Mouse (Mus musculus): ENCODE data around the gene Slc4a1ap. TPM values are rescaled to one million over a fixed set of nuclear protein-coding genes. Genes with fewer than 3 reads are reported as not detected.
"Not testable (repeated sequence)": the region's sequence is repeated elsewhere in the genome, so short reads cannot be mapped to it uniquely, and the experiment has no call there.

The Slc4a1ap gene
- polyA plus RNA-seq, 1 experiment from 2014 or later: 25.4 TPM

GRCm38 (mm10) chr5:31576539-31576975 is 49.8 kb downstream of the Slc4a1ap start:
- H3K4me2 ChIP-seq (ENCODE audit: low read length): no peak overlapping the region
- H3K4me1 ChIP-seq (replicated peaks; ENCODE audit: control insufficient read depth, insufficient read depth, low read length): 0 out of 2 replicates have a peak, but pooled peaks cover 3% of the 10 kb centered on the region
- no peak overlapping the region for H3K4me3 ChIP-seq (ENCODE audit: low read depth, low read length)
- no peak overlapping the region for H3K27ac ChIP-seq (ENCODE audit: low read depth)
- no peaks in the 10 kb centered on the region for H3K9me3 ChIP-seq (ENCODE audit: control insufficient read depth, low read length)
- ATAC-seq (replicated peaks; ENCODE audit: low FRiP score, low TSS enrichment, low read depth) (no peak), DNase-seq (ENCODE audit: low spot score) (no peak)
- no peaks in the 10 kb centered on the region for H3K27me3 ChIP-seq (replicated peaks; ENCODE audit: control insufficient read depth, insufficient read depth, low read length)
- H3K9ac ChIP-seq (ENCODE audit: low read length): no peak overlapping the region
- no peaks in the 10 kb centered on the region for H3K36me3 ChIP-seq (ENCODE audit: control insufficient read depth, insufficient read depth, low read length)
- 80% methylated on average over 7 of the region's 7 CpGs for WGBS

GRCm38 (mm10) chr5:31581263-31581662 is 54.5 kb downstream of the Slc4a1ap start:
- H3K27me3 ChIP-seq (replicated peaks; ENCODE audit: control insufficient read depth, insufficient read depth, low read length): no peaks in the 10 kb centered on the region
- H3K9me3 ChIP-seq (ENCODE audit: control insufficient read depth, low read length): peaks cover 3% of the 10 kb centered on the region; the same call in 1 of the 2 replicates
- H3K4me2 ChIP-seq (ENCODE audit: low read length): no peak overlapping the region
- H3K36me3 ChIP-seq (ENCODE audit: control insufficient read depth, insufficient read depth, low read length): no peaks in the 10 kb centered on the region
- no peak overlapping the region for H3K27ac ChIP-seq (ENCODE audit: low read depth)
- 81% methylated on average over 6 of the region's 6 CpGs for WGBS
- no peak overlapping the region for H3K9ac ChIP-seq (ENCODE audit: low read length)
- ATAC-seq (replicated peaks; ENCODE audit: low FRiP score, low TSS enrichment, low read depth) (no peak), DNase-seq (ENCODE audit: low spot score) (no peak)
- no peak overlapping the region for H3K4me3 ChIP-seq (ENCODE audit: low read depth, low read length)
- H3K4me1 ChIP-seq (replicated peaks; ENCODE audit: control insufficient read depth, insufficient read depth, low read length): no peaks in the 10 kb centered on the region

DNA sequence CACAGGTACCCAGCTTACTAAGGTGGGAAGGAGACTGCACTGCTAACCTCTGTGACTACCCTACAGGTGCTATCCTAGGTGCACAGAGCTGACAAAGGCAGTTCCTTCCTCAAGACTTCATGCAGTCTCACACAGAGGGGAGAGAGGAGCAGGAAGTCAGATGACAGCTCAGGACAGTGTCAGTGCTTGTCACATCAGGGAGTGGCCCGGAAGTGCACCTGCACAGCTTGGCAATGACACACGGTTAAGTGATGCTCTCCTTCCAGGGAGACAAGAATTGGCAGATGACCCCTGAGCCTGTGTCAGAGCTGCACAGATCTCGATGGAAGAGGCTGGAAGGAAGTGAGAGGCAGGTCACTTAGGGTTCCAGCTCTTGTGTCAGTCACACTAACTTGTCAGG is 55.1 kb downstream of the Slc4a1ap start:
- Histone ChIP-seq H3K27ac (ENCODE audit: low read depth) (no peak overlapping the region), H3K9me3 (ENCODE audit: control insufficient read depth, low read length) (peaks cover 3% of the 10 kb centered on the region; the same call in 1 of the 2 replicates), H3K36me3 (ENCODE audit: control insufficient read depth, insufficient read depth, low read length) (no peaks in the 10 kb centered on the region), H3K9ac (ENCODE audit: low read length) (no peak overlapping the region), H3K4me2 (ENCODE audit: low read length) (no peak overlapping the region), H3K27me3 (replicated peaks; ENCODE audit: control insufficient read depth, insufficient read depth, low read length) (no peaks in the 10 kb centered on the region), H3K4me3 (ENCODE audit: low read depth, low read length) (no peak overlapping the region), H3K4me1 (replicated peaks; ENCODE audit: control insufficient read depth, insufficient read depth, low read length) (no peaks in the 10 kb centered on the region)
- 69% methylated on average over 3 of the region's 3 CpGs for WGBS
- DNase-seq (ENCODE audit: low spot score) (no peak), ATAC-seq (replicated peaks; ENCODE audit: low FRiP score, low TSS enrichment, low read depth) (no peak)

DNA sequence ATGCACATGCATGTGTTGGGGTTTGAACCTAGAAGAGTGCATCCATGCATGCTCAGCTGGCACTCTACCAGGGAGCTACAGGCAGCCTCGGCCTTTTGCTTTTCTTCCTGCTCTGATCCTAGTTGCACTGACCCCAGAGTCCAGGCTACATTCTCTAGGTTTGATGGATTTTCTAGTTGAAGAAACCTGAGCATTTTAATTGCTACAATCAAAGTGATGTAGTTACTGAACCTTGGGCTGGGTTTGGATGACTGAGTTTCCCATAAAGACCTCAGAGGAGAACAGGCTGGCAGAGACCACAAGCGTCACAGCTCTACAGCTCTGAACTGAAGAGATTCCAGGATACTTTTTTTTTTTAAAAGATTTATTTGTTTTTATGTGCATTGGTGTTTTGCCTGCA is 56.5 kb downstream of the Slc4a1ap start:
- Histone ChIP-seq H3K4me3 (ENCODE audit: low read depth, low read length) (no peak overlapping the region), H3K27ac (ENCODE audit: low read depth) (no peak overlapping the region), H3K27me3 (replicated peaks; ENCODE audit: control insufficient read depth, insufficient read depth, low read length) (no peaks in the 10 kb centered on the region), H3K9ac (ENCODE audit: low read length) (no peak overlapping the region), H3K4me2 (ENCODE audit: low read length) (no peak overlapping the region), H3K4me1 (replicated peaks; ENCODE audit: control insufficient read depth, insufficient read depth, low read length) (no peaks in the 10 kb centered on the region), H3K9me3 (ENCODE audit: control insufficient read depth, low read length) (peaks cover 3% of the 10 kb centered on the region; the same call in 1 of the 2 replicates), H3K36me3 (ENCODE audit: control insufficient read depth, insufficient read depth, low read length) (no peaks in the 10 kb centered on the region)
- 82% methylated on average over 2 of the region's 2 CpGs for WGBS
- no peak for DNase-seq (ENCODE audit: low spot score)
- no peak for ATAC-seq (replicated peaks; ENCODE audit: low FRiP score, low TSS enrichment, low read depth)

- Histone ChIP-seq H3K9ac (ENCODE audit: low read length) (no peak overlapping the region), H3K36me3 (ENCODE audit: control insufficient read depth, insufficient read depth, low read length) (no peaks in the 10 kb centered on the region), H3K9me3 (ENCODE audit: control insufficient read depth, low read length) (peaks cover 5% of the 10 kb centered on the region; the same call in 1 of the 2 replicates), H3K4me3 (ENCODE audit: low read depth, low read length) (no peak overlapping the region), H3K27me3 (replicated peaks; ENCODE audit: control insufficient read depth, insufficient read depth, low read length) (no peaks in the 10 kb centered on the region), H3K4me2 (ENCODE audit: low read length) (no peak overlapping the region), H3K27ac (ENCODE audit: low read depth) (no peak overlapping the region), H3K4me1 (replicated peaks; ENCODE audit: control insufficient read depth, insufficient read depth, low read length) (0 out of 2 replicates have a peak, but pooled peaks cover 2% of the 10 kb centered on the region)
- DNase-seq (ENCODE audit: low spot score): no peak
- ATAC-seq (replicated peaks; ENCODE audit: low FRiP score, low TSS enrichment, low read depth): no peak
- 93% methylated on average over 4 of the region's 4 CpGs for WGBS
Measured at GRCm38 (mm10) chr5:31585526-31585925, 58.7 kb downstream of the Slc4a1ap start.

GRCm38 (mm10) chr5:31588016-31588415 is 61.2 kb downstream of the Slc4a1ap start:
- no peak for DNase-seq (ENCODE audit: low spot score)
- Histone ChIP-seq H3K4me1 (replicated peaks; ENCODE audit: control insufficient read depth, insufficient read depth, low read length) (0 out of 2 replicates have a peak, but pooled peaks cover 2% of the 10 kb centered on the region), H3K9ac (ENCODE audit: low read length) (no peak overlapping the region), H3K4me2 (ENCODE audit: low read length) (no peak overlapping the region), H3K27me3 (replicated peaks; ENCODE audit: control insufficient read depth, insufficient read depth, low read length) (no peaks in the 10 kb centered on the region), H3K36me3 (ENCODE audit: control insufficient read depth, insufficient read depth, low read length) (no peaks in the 10 kb centered on the region), H3K4me3 (ENCODE audit: low read depth, low read length) (no peak overlapping the region), H3K27ac (ENCODE audit: low read depth) (no peak overlapping the region), H3K9me3 (ENCODE audit: control insufficient read depth, low read length) (peaks cover 5% of the 10 kb centered on the region; the same call in 1 of the 2 replicates)
- no peak for ATAC-seq (replicated peaks; ENCODE audit: low FRiP score, low TSS enrichment, low read depth)
- 84% methylated on average over 2 of the region's 2 CpGs for WGBS

GRCm38 (mm10) chr5:31588672-31589071 is 61.9 kb downstream of the Slc4a1ap start:
- ATAC-seq (replicated peaks; ENCODE audit: low FRiP score, low TSS enrichment, low read depth): not testable (repeated sequence)

GRCm38 (mm10) chr5:31589711-31590319 is 63.0 kb downstream of the Slc4a1ap start:
- 0 out of 2 replicates have a peak, but pooled peaks cover 2% of the 10 kb centered on the region for H3K4me1 ChIP-seq (replicated peaks; ENCODE audit: control insufficient read depth, insufficient read depth, low read length)
- ATAC-seq (replicated peaks; ENCODE audit: low FRiP score, low TSS enrichment, low read depth): peak; percentile 70; the same call in 1 of the 2 replicates
- H3K9ac ChIP-seq (ENCODE audit: low read length): no peak overlapping the region
- H3K4me3 ChIP-seq (ENCODE audit: low read depth, low read length): no peak overlapping the region
- no peak for DNase-seq (ENCODE audit: low spot score)
- 55% methylated on average over 14 of the region's 14 CpGs for WGBS
- H3K27me3 ChIP-seq (replicated peaks; ENCODE audit: control insufficient read depth, insufficient read depth, low read length): no peaks in the 10 kb centered on the region
- no peak overlapping the region for H3K4me2 ChIP-seq (ENCODE audit: low read length)
- peak overlapping the region; percentile 45; the same call in 1 of the 2 replicates for H3K27ac ChIP-seq (ENCODE audit: low read depth)
- 0 out of 2 replicates have a peak, but pooled peaks cover 2% of the 10 kb centered on the region for H3K9me3 ChIP-seq (ENCODE audit: control insufficient read depth, low read length)
- no peaks in the 10 kb centered on the region for H3K36me3 ChIP-seq (ENCODE audit: control insufficient read depth, insufficient read depth, low read length)

More at GRCm38 (mm10) chr5:31588672-31589071, 61.9 kb downstream of the Slc4a1ap start:
- not testable (repeated sequence) for H3K9ac ChIP-seq (ENCODE audit: low read length); H3K4me1 ChIP-seq (replicated peaks; ENCODE audit: control insufficient read depth, insufficient read depth, low read length); H3K4me3 ChIP-seq (ENCODE audit: low read depth, low read length); H3K27ac ChIP-seq (ENCODE audit: low read depth); H3K4me2 ChIP-seq (ENCODE audit: low read length); H3K36me3 ChIP-seq (ENCODE audit: control insufficient read depth, insufficient read depth, low read length); H3K27me3 ChIP-seq (replicated peaks; ENCODE audit: control insufficient read depth, insufficient read depth, low read length); DNase-seq (ENCODE audit: low spot score); H3K9me3 ChIP-seq (ENCODE audit: control insufficient read depth, low read length)
- whole genome bisulfite sequencing: 84% methylated on average over 8 of the region's 8 CpGs

- H3K27ac ChIP-seq (ENCODE audit: low read depth): no peak overlapping the region
- no peak overlapping the region for H3K4me3 ChIP-seq (ENCODE audit: low read depth, low read length)
- H3K36me3 ChIP-seq (ENCODE audit: control insufficient read depth, insufficient read depth, low read length): no peaks in the 10 kb centered on the region
- H3K4me2 ChIP-seq (ENCODE audit: low read length): no peak overlapping the region
- 0 out of 2 replicates have a peak, but pooled peaks cover 2% of the 10 kb centered on the region for H3K9me3 ChIP-seq (ENCODE audit: control insufficient read depth, low read length)
- no peaks in the 10 kb centered on the region for H3K27me3 ChIP-seq (replicated peaks; ENCODE audit: control insufficient read depth, insufficient read depth, low read length)
- DNase-seq (ENCODE audit: low spot score) (no peak), ATAC-seq (replicated peaks; ENCODE audit: low FRiP score, low TSS enrichment, low read depth) (no peak)
- 0 out of 2 replicates have a peak, but pooled peaks cover 2% of the 10 kb centered on the region for H3K4me1 ChIP-seq (replicated peaks; ENCODE audit: control insufficient read depth, insufficient read depth, low read length)
- no peak overlapping the region for H3K9ac ChIP-seq (ENCODE audit: low read length)
- WGBS: 89% methylated on average over 7 of the region's 7 CpGs
Measured at GRCm38 (mm10) chr5:31591122-31591521, 64.3 kb downstream of the Slc4a1ap start.
